Mouse (Mus musculus) layer of hippocampus, postnatal 25 days (tissue): ENCODE results near the gene Mpst. TPM values are rescaled to one million over a fixed set of nuclear protein-coding genes. Genes with fewer than 3 reads are reported as not detected.

ENCODE experiments used
- total RNA-seq, 2 experiments: library from RNA; stranded (reverse); gene quantifications; 2 replicates each; pipeline ENCODE4 v1.2.3; 2021

Mpst gene
- total RNA-seq, 2 experiments from 2014 or later: 33.6 to 39.4 TPM

Other genes starting within 250 kb of the Mpst start
- 10 to 100 TPM; 22.8 to 26.0 TPM for gene Ift27, start 232.3 kb upstream of the Mpst start, total RNA-seq
- gene Pvalb, start 200.0 kb upstream of the Mpst start, total RNA-seq: 10 to 100 TPM; 56.5 to 58.5 TPM
- gene Ncf4, start 161.6 kb upstream of the Mpst start, total RNA-seq: 1 to 10 TPM; 1.1 to 1.3 TPM
- gene Csf2rb2, start 100.7 kb upstream of the Mpst start, total RNA-seq: 1 to 10 TPM; 1.5 to 2.1 TPM
- 1 to 10 TPM; 2.5 to 2.6 TPM for gene Csf2rb, start 80.7 kb upstream of the Mpst start, total RNA-seq
- not detected for gene Tex33, start 10.5 kb upstream of the Mpst start, total RNA-seq
- gene Tst, start 509 bp upstream of the Mpst start, total RNA-seq: 10 to 100 TPM; 41.4 to 42.4 TPM
- 100 to 1,000 TPM; 257 to 260 TPM for gene Kctd17, start 22.1 kb downstream of the Mpst start, total RNA-seq
- 1 to 10 TPM in 1 of 2 experiments, under 1 TPM in 1; 0.61 to 4.5 TPM for gene Tmprss6, start 62.2 kb downstream of the Mpst start, total RNA-seq
- gene Il2rb, start 88.9 kb downstream of the Mpst start, total RNA-seq: under 1 TPM in 1 of 2 experiments, not detected in 1; 0.05 TPM
- 1 to 10 TPM; 5.3 to 5.6 TPM for gene C1qtnf6, start 125.0 kb downstream of the Mpst start, total RNA-seq
- 10 to 100 TPM; 22.9 to 27.2 TPM for gene Sstr3, start 138.3 kb downstream of the Mpst start, total RNA-seq
- 1 to 10 TPM; 1.6 to 1.9 TPM for gene Rac2, start 166.4 kb downstream of the Mpst start, total RNA-seq
- 10 to 100 TPM; 18.9 to 24.7 TPM for gene Cyth4, start 190.6 kb downstream of the Mpst start, total RNA-seq